Mouse (Mus musculus) E14TG2a.4 (cell line): ENCODE data around the gene Cdc27.

ENCODE experiments used
- CTCF ChIP-seq: conservative IDR thresholded peaks from 2 replicates; pipeline ENCODE4 v1.5.1; 2014; ENCODE audit warnings: low read length
- NANOG ChIP-seq: IDR thresholded peaks from 2 replicates; pipeline ENCODE4 v1.6.1; 2014; ENCODE audit warnings: borderline replicate concordance, low read length, mixed read lengths
- POU5F1 ChIP-seq: IDR thresholded peaks from 2 replicates; pipeline ENCODE4 v1.6.1; 2014; ENCODE audit warnings: low read length, borderline replicate concordance

GRCm38 (mm10) chr11:104563496-104563895, 13.1 kb upstream of the Cdc27 start:
- TF ChIP-seq CTCF (no peak), POU5F1 (no peak), NANOG (no peak)
